Mouse (Mus musculus) layer of hippocampus, adult 6 months (tissue): ENCODE measurements around the gene Tex36. TPM values are rescaled to one million over a fixed set of nuclear protein-coding genes. Genes with fewer than 3 reads are reported as not detected.

Experiments used
- long read RNA-seq, 2 experiments: library from polyadenylated mRNA; unstranded; transcript quantifications; one replicate each; pipeline ENCODE4 v2.0.0; 2019 to 2020
- polyA plus RNA-seq: library from polyadenylated mRNA; unstranded; fragments of <200 nt; fragmentation: Nextera tagmentation; gene quantifications from 2 replicates; pipeline ENCODE4 v1.2.3, GENCODE M21; 2021

The Tex36 gene
- polyA plus RNA-seq, result not detected in 2 replicates
- long read RNA-seq, experiment 1, result 0 reads
- long read RNA-seq, experiment 2, partial matches to known transcripts, result 0 of 1 reads
- long read RNA-seq, experiment 2, other reads (novel, unspliced or antisense), result 1 of 1 reads

GRCm38 (mm10) chr7:133602058-133602457, at the start of gene Tex36:
TSS of gene Tex36 (minus strand) at chr7:133602158.

DNA sequence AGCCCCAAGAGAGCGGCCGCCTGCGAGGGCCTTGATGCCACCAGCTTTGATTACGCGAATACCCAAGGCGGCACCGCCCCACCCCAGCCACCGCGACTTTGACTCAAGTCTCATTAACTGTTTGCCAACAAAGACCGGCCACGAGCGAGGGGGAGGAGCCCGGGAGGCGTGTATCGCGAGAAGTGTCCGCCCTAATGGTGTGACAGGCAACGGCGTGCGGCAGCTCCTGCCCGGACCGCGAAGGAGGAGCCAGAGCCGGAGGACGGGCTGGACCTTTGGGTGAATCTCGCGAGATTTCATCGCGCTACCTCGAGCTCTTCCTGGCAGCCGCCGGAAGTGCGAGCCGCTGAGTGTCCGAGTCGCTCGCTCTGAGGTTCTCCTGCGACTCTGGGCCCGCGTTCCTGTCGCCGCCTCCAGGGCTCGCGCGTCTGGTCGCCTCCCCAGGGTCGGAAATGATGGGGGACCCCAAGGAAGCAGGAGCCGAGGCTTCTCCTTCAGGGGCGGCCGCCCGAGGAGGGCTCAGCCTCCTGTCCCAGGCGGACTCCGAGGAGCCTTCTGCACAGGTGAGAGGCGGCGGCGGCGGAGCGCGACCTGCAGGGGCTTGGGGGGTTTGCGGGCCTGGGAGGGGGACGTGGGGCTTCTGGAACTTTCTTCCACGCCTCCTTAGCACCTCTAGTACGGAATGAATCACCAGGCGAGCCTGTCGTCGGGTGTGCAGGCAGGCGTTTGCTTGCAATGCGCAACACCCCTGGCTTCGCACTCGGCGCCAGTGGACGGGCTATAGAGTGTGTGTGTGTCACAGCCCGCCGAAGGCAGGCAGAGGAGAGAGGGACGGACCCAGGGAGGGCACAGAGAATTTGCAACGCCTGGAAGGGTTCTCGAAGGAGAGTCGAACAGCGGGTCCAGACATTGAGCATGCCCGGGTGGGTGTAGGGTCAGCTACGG, 35.7 kb upstream of the Tex36 start, which contains the start of gene Edrf1:
Edrf1 (plus strand) TSS at position 183 of the 945 bp plus-strand sequence.

Other genes with a start within 250 kb of the Tex36 start
- 5.4 and 7.2 TPM in 2 replicates for gene Edrf1, start 35.4 kb upstream of the Tex36 start, polyA plus RNA-seq
- gene Mmp21, start 77.9 kb upstream of the Tex36 start, polyA plus RNA-seq, result not detected in 2 replicates
- gene Bccip, start 107.2 kb upstream of the Tex36 start, polyA plus RNA-seq, result 94.8 and 96.2 TPM in 2 replicates
- gene Uros, start 107.9 kb upstream of the Tex36 start, polyA plus RNA-seq, result 32.4 and 34.1 TPM in 2 replicates
- 3.7 and 3.9 TPM in 2 replicates for gene Fank1, start 174.7 kb upstream of the Tex36 start, polyA plus RNA-seq
- gene Dhx32, start 180.6 kb upstream of the Tex36 start, polyA plus RNA-seq, result 19.8 and 22.1 TPM in 2 replicates